Mouse (Mus musculus): Measurements from ENCODE around the gene Fermt2.

DNA sequence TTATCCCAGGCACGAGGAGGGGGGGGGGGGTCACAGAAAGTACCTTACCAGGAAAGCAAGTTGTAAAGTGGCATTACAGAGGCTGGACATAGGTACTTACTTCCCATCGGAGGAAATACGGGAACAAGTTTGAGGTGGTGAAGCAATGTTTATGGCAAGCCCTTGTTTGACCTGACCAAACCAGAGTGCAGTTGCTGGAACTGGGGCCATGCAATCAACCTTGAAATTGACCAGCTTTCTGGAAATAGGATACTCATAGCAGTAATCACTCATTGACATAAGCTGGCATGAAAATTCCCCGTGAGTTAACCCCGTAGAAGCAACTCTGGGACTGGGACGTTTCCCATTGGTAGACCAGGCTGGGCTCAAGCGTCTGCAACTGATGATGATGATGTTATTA is 15.0 kb upstream of the Fermt2 start:
- no peak for TF ChIP-seq CTCF (IDR thresholded peaks at IDR 0.05; ENCODE audit: borderline replicate concordance, control insufficient read depth, extremely low read depth, insufficient read depth, low read length, poor library complexity)
- no peak for TF ChIP-seq POLR2A (IDR thresholded peaks at IDR 0.05; ENCODE audit: control insufficient read depth, extremely low read depth, insufficient read depth, low read length, poor library complexity)

Measured in thymus, adult 2 months (tissue).